Mouse (Mus musculus) natural killer cell, adult 2 months (primary cell): Measurements from ENCODE around the gene Rnf20.

Source experiments
- DNase-seq, 2 experiments: peaks; one replicate each; pipeline ENCODE4 v3.0.0; 2022; ENCODE audit warnings: low spot score in 2 of 2

Gene Rnf20

DNA sequence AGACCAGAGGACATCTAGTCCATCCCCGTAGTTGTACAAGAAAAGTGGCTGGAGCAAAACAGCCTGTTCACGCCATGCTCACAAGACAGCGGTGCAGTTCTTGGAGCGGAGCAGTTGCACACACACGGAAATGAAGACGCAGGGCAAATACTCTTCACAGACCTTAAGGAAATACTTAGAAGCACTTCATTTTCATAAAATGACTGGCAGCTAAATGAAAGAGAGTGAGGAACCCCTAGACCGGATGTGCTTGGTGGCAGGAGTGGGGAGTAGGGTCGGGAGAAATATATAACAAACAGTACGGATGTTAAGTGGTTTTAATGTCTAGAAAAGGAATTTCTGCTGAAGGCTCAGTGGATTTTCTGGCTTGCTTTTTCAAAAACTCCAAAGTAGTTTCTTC lies 29.9 kb downstream of the Rnf20 start:
- DNase-seq, result no peak

DNA sequence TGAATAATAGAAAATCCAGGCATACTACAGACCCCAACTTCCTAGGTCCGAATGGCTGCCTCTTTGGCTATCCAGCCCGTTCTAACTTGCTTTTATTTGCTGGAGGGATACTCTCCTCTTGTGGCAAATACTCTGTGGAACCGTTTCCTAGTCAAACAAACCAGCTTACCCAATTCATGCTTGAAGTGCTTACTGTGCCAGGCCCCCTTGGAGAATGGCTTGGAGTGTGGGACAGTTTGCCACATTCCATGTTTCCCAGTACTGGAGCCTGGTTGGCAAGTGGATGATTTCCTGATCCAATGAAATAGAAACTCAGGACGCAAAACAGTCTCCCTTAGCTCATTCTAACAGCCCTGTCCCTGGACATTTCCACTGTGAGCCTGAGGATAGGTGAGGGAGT lies 30.4 kb downstream of the Rnf20 start:
- DNase-seq, result no peak

DNA sequence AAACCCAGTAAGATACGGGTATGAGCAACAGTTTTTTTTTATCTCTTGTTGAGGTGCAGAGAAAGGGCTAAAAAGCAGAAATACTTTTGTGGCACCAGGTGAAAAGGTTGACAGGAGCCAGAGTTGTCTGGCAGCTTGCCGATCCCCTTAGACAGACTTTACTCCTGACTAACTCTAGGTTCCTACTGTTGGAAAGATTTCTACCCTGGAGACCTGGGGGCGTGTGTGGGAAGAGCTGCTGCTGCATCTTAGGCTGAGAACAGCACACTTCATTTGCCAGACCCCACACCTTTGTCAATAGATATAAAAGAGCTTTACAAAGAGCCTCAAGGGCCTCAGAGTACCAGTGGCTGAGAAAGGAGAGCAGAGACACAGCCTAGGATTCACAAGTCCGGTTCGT lies 33.0 kb downstream of the Rnf20 start:
- DNase-seq, result no peak

DNA sequence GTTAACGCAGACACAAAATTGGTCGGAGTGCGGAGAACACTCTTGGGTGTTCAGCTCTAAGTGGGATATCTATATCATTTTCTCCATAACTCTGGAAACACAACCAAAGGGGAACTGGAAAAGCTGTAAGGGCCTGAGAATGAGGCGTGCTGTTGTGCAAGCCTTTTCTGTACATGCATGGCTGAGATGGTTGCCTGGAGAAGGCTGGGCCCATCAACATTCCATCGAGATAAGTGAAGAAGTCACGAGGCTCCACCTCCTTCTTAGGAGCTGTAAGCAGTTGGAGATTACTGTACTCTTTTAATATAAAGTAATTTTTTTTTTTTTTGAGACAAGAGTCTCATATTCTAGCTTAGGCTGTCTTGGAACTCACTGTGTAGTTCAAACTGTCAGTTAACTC lies 44.3 kb downstream of the Rnf20 start:
- DNase-seq, result no peak

DNA sequence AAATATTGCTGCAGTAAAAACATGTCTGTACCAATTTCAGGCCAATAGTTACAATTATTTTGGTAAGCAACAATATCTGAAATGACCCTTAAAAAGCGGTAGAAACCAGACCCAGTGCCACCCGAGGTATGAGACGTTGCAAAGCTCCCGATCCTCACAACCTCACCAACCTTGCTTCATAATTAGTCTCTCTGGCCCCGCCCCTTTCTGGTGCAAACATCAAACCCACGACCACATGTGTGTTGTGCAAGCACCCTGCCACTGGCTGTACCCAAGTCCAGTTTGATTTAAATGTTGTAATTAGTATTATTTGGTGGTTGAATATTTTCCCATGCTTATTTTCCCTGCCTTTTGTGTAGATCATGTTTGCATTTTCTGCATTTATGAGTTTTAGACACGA lies 45.0 kb downstream of the Rnf20 start:
- no peak for DNase-seq

DNA sequence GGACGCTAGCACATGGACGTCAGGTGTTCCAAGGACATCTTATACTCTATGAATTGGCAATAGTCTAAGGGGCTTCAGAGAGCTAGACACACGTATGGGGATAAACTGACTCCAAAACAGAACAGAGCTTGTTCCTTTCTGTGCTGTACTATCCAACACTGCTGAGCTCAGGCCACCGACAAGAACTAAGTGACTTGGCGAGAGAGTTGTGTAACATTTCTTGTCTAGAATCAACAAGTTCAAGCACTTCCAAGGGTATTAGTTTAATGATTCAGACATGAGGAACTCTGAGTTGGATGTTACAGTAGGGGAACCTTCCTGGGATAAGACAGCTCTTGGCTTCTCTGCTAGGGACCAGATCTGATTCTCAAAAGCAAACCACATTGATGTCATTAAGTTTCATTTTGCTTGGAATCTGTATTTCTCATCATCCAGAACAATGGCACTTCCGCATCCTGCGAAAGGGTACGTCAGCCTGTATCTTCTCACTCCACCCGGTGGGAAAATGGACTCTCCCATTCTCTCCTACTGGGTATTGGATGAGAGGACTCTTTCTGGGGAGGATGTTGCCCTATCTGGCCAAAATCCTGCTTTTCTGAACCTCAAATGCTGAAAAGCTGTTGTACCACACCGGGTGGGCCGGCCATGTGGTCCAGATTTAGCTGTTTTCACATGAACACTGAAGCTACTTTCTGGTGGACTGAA lies 48.5 kb downstream of the Rnf20 start:
- no peak for DNase-seq

DNA sequence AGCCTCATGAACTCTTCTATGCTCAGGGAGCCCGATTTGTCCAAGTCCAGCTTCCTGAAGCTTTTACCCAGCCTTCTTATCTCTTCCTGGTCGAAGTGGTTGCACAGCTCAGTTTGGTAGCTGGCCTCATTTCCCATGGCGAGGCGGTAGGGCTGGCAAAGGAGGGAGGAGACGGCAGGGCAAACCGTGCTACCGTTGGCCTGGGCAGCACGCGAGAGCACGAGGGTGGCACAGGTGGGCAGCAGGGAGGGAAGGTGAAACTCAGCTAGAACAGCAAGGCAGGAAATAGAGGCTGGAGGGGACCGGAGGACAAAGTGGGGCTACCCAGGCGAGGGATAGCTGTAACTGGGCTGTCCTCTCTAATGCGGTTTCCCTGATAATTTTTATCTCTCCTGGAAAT lies 50.0 kb downstream of the Rnf20 start, which contains the start of gene Ppp3r2:
Gene Ppp3r2 (minus strand): TSS at position 213 of the 400 bp plus-strand sequence.
- DNase-seq, result no peak

DNA sequence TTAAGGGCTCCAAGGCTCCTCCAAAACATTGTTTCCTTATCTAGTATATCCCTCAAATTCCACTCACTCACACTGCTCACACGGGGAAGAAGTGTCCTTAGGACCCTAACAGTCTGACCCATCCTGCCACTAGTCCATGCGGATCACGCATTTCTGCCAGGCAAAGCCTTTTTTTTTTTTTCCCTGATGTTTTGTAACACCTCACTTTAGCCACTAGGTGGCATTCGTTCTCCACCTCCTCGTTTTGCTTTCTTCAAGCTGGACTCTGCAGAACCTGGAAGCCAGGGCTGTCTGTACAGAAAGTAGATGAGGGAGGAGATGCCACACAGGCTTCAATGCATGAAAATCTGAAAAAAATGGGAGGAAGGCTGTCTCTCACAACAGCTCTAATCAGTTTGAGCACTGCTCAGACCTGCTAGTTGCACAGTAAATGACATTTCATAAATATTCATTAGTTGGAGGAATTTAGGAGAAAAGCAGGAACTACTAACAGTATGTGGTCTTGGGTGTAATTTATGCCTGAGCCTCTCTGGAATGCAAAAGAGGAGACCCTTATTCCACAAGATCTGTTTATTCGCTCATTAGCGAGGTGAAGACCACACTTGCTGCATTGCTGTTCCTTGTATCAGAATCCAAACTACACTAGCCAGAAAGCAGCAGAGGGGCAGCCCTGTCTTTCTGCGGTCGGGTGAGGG lies 56.9 kb downstream of the Rnf20 start:
- DNase-seq, result peak in 1 of 2 experiments; percentile 9

DNA sequence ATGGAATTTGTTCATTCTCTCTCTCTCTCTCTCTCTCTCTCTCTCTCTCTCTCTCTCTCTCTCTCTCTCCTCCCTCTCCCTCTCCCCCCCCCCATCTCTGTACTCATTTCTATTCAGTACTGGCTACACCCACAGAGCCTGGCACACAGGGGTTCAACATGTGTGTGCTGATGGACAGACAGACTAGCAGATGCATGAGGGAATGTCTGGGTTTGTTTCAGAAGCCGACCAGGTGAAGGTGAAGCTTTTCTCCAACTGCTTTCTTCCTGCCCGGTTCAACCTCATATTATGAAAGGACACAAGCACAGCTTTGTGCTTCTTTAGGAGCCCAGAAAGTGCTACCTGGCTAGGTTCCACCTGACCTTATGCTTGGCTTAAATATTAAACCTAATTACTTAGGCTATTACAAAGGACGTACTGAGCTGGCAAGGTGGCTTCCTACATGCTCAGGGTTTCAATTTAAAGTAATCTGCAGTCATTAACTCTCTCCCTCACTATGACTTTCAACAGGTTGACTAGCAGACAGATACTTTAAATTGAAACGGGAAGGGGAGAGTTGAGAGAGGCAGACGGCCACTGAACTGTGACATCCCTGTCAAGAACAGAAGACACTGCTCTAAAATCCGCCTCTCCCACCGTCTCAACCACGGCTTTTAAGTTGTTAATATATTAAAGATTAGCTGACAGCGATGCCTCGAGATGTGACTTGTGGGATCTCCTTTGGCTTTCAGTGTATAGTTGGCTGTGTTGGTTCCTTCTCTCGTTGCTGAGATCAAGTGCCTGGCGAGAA lies 59.8 kb downstream of the Rnf20 start:
- no peak for DNase-seq
